Comparison of ENCODE assay signal across 8 mouse cellular contexts in the genomic region with DNA sequence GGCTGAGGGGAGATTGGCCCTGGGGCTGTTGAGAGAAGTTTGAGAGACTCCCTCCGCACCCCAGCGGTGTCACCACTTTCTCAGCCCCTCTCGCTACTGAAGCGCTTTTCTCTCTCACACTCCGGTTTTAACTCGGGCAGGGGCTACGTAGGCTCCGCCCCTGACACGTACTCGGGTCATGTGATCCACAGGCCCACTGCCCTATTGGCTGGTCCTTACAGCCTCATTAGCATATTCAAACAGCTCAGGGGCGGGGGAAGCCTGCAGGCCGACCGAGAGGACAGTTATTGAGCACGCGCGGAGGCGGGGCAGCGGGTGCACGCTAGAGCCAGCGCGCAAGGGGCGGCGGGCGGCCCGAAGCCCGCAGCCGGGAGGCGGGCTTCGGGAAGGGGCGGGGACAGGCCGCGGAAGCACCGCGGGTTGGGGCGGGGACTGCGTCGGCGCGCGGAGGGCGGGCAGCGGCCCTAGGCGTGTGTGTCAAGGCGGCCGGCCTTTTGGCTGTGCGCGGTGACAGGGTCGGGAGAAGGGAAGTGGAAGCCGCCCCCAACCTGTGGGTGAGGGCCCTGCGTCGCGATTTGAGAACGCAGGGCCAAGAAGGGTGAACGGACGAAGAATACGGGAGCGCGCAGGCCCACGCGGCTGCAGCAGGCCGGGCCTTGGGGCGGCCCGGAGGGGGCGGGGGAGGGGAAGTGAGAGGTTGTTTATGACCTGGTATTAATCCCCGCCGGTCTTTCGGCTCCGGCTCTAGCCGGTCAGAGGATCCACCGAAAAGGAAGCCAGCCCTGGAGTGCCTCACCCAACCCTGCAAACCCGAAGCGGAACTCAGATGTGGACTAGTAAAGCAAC. TPM values are rescaled to one million over a fixed set of nuclear protein-coding genes. Genes with fewer than 3 reads are reported as not detected.
DNase-seq lines count a peak whose midpoint lies in the region; ATAC-seq and TF ChIP-seq lines count a peak whose summit lies in the region.

A gene (minus strand): TSS at position 134 of the 846 bp plus-strand sequence.

- H3K4me1 ChIP-seq in ES-E14 (ENCODE audit: control insufficient read depth in 2 of 2, insufficient read depth in 2 of 2, low read length in 2 of 2, poor library complexity in 1 of 2) = peaks cover 2 to 7% of the 10 kb centered on the region in 2 experiments; a peak in 1 of 4 replicates
- peaks cover 17% of the 10 kb centered on the region for H3K4me1 ChIP-seq in forebrain, embryonic 15.5 days
- H3K4me1 ChIP-seq in lung, adult 2 months (ENCODE audit: control insufficient read depth, insufficient read depth, low read length) = peaks cover 2% of the 10 kb centered on the region; the same call in 1 of the 2 replicates

- ATAC-seq in forebrain, embryonic 15.5 days (replicated peaks) = peak; percentile 94
- peak; percentile 84 for ATAC-seq in neutrophil, adult 5-6 weeks (ENCODE audit: extremely low read depth, insufficient number of reproducible peaks, low FRiP score, poor library complexity, severe bottlenecking)

- peak; percentile 97 for DNase-seq in ES-E14 (ENCODE audit: low read depth, low spot score)
- DNase-seq in cerebellum, adult 11-12 months = peak; percentile 100
- peak; percentile 99 for DNase-seq in heart, postnatal 25 days (ENCODE audit: low spot score)
- peak; percentile 99 to 100 for DNase-seq in layer of hippocampus, adult 18-20 months (ENCODE audit: low spot score in 2 of 2)
- DNase-seq in lung, adult 2 months = peak; percentile 97
- DNase-seq in thymus, adult 18-20 months = peak; percentile 98 to 99

- H3K4me2 ChIP-seq in forebrain, embryonic 15.5 days (replicated peaks) = peak within 1 kb of the TSS; percentile 90

- peak; percentile 100 for TF ChIP-seq POLR2A in lung, adult 2 months (IDR thresholded peaks at IDR 0.05; ENCODE audit: borderline replicate concordance, extremely low read depth, low read depth, low read length)

- WGBS in forebrain, embryonic 15.5 days = under 1% methylated on average over 69 of the region's 72 CpGs
- WGBS in lung, adult 2 months = under 1% methylated on average over 60 of the region's 72 CpGs

- no peaks in the 10 kb centered on the region for H3K9me3 ChIP-seq in ES-E14 (ENCODE audit: control insufficient read depth, insufficient read depth, low read depth, low read length)
- H3K9me3 ChIP-seq in forebrain, embryonic 15.5 days = no peaks in the 10 kb centered on the region

- H3K4me3 ChIP-seq in ES-E14 (ENCODE audit: insufficient read depth in 1 of 2, low read depth in 1 of 2, low read length in 2 of 2, poor library complexity in 1 of 2, severe bottlenecking in 1 of 2) = peak within 1 kb of the TSS; percentile 92 to 99
- peak within 1 kb of the TSS; percentile 81 for H3K4me3 ChIP-seq in forebrain, embryonic 15.5 days
- peak within 1 kb of the TSS; percentile 87 for H3K4me3 ChIP-seq in lung, adult 2 months (replicated peaks; ENCODE audit: extremely low read depth, low read depth, low read length)

- no peaks in the 10 kb centered on the region; the same call in 1 of the 2 replicates for H3K36me3 ChIP-seq in ES-E14 (ENCODE audit: control insufficient read depth, insufficient read depth, low read length, poor library complexity, severe bottlenecking)
- H3K36me3 ChIP-seq in forebrain, embryonic 15.5 days = peaks cover 4% of the 10 kb centered on the region; the same call in 1 of the 2 replicates

- intact Hi-C loops in heart, postnatal 25 days (cut with DNase I) = loop anchor here (5.0 kb wide), 2 partner anchors 116 to 181 kb away; no protein-coding TSS in a partner anchor

- no peak for TF ChIP-seq CTCF in lung, adult 2 months (IDR thresholded peaks at IDR 0.05; ENCODE audit: insufficient read depth, low read length)

- H3K9ac ChIP-seq in ES-E14 (ENCODE audit: insufficient read depth, low read depth, low read length, poor library complexity, severe bottlenecking) = peak within 1 kb of the TSS; percentile 97
- peak within 1 kb of the TSS; percentile 83 for H3K9ac ChIP-seq in forebrain, embryonic 15.5 days (replicated peaks)

- H3K27ac ChIP-seq in ES-E14 (ENCODE audit: insufficient read depth, low read depth, low read length, poor library complexity, severe bottlenecking) = peak within 1 kb of the TSS; percentile 97
- peak within 1 kb of the TSS; percentile 96 for H3K27ac ChIP-seq in forebrain, embryonic 15.5 days (replicated peaks)

- in situ Hi-C loops in ES-E14 (cut with MboI; ENCODE audit: low sequenced_read_pairs in 2 of 2, unreplicated experiment in 2 of 2) = no loop called here

- no peaks in the 10 kb centered on the region for H3K27me3 ChIP-seq in forebrain, embryonic 15.5 days

TF ChIP-seq in ES-E14, 5 proteins besides CTCF, POLR2A, EP300 and RAD21:
- TF ChIP-seq MAFK (IDR thresholded peaks at IDR 0.05; ENCODE audit: insufficient read depth, low read depth, low read length) (no peak), CHD2 (IDR thresholded peaks at IDR 0.05; ENCODE audit: low read depth, low read length) (no peak), HCFC1 (IDR thresholded peaks at IDR 0.05; ENCODE audit: borderline replicate concordance, insufficient read depth, low read length) (peak; percentile 68), ZC3H11A (IDR thresholded peaks at IDR 0.05; ENCODE audit: borderline replicate concordance, low read depth, low read length) (no peak), ZNF384 (IDR thresholded peaks at IDR 0.05; ENCODE audit: low read depth, low read length) (no peak)

RNA-seq across cellular contexts. Expression of the gene that starts here (rescaled TPM):
- total RNA-seq in ES-E14 (2012; rRNA removed) = 38.4 and 47.6 TPM in 2 replicates
- polyA plus RNA-seq in forebrain, embryonic 15.5 days (2015; fragmentation: Nextera tagmentation; extraction: Ambion mirVana) = 17.7 and 17.9 TPM in 2 replicates
- total RNA-seq in heart, postnatal 25 days (2021) = 10 to 100 TPM; 15.6 to 17.7 TPM
- 10 to 100 TPM; 36.7 to 45.7 TPM for total RNA-seq in layer of hippocampus, adult 18-20 months (2021)
- polyA plus RNA-seq in lung, adult 2 months (2012; rRNA removed) = 4.9 and 5.9 TPM in 2 replicates
- total RNA-seq in neutrophil, adult 5-6 weeks (2017) = 110 and 153 TPM in 2 replicates

Comparison
In these comparisons a context has a peak if more than half of its experiments do, and no peak if none do; other contexts are left out.
1. Peak in every context shown above with its lines: DNase-seq, ATAC-seq, H3K4me3 ChIP-seq and H3K27ac ChIP-seq.